Mouse (Mus musculus) cerebellum, postnatal 10 days (tissue): ENCODE results near the gene Ntf3.

Experiments used
- DNase-seq, 2 experiments: peaks; one replicate each; pipeline ENCODE4 v3.0.0; 2021; ENCODE audit warnings: mixed read lengths in 2 of 2

The Ntf3 gene

GRCm38 (mm10) chr6:126166548-126167207, at the start of gene Ntf3:
Gene Ntf3, minus strand, starts transcription at chr6:126166910.
- peak in 1 of 2 experiments; percentile 38 for DNase-seq

- DNase-seq = no peak
These were observed 46.6 kb upstream of the Ntf3 start for GRCm38 (mm10) chr6:126213330-126213729.

GRCm38 (mm10) chr6:126203366-126203765, 36.7 kb upstream of the Ntf3 start:
- DNase-seq = no peak

GRCm38 (mm10) chr6:126202959-126203358, 36.2 kb upstream of the Ntf3 start:
- DNase-seq = peak; percentile 21 to 39

GRCm38 (mm10) chr6:126201721-126202120, 35.0 kb upstream of the Ntf3 start:
- DNase-seq = no peak

GRCm38 (mm10) chr6:126199916-126200315, 33.2 kb upstream of the Ntf3 start:
- peak; percentile 84 for DNase-seq

- peak in 1 of 2 experiments; percentile 23 for DNase-seq
These were observed 28.1 kb upstream of the Ntf3 start for GRCm38 (mm10) chr6:126194760-126195159.

- peak in 1 of 2 experiments; percentile 30 for DNase-seq
These were observed 23.6 kb upstream of the Ntf3 start for GRCm38 (mm10) chr6:126190218-126190871.

GRCm38 (mm10) chr6:126187400-126187799, 20.7 kb upstream of the Ntf3 start:
- DNase-seq = no peak

GRCm38 (mm10) chr6:126186116-126186515, 19.4 kb upstream of the Ntf3 start:
- no peak for DNase-seq

- DNase-seq = no peak
These were observed 5.4 kb upstream of the Ntf3 start for GRCm38 (mm10) chr6:126172071-126172470.

- DNase-seq = no peak
These were observed 4.1 kb upstream of the Ntf3 start for GRCm38 (mm10) chr6:126170772-126171171.

GRCm38 (mm10) chr6:126167731-126168130, 1.0 kb upstream of the Ntf3 start:
- peak; percentile 74 to 87 for DNase-seq

- DNase-seq = no peak
These were observed 489 bp upstream of the Ntf3 start for GRCm38 (mm10) chr6:126167208-126167590.

- DNase-seq = no peak
These were observed 1.0 kb downstream of the Ntf3 start for GRCm38 (mm10) chr6:126165591-126166155.

GRCm38 (mm10) chr6:126164781-126165180, 1.9 kb downstream of the Ntf3 start:
- peak; percentile 90 to 93 for DNase-seq

GRCm38 (mm10) chr6:126163861-126164755, 2.6 kb downstream of the Ntf3 start:
- peak; percentile 77 to 80 for DNase-seq

- DNase-seq = peak; percentile 77 to 78
These were observed 3.5 kb downstream of the Ntf3 start for GRCm38 (mm10) chr6:126163181-126163621.

- peak; percentile 70 to 72 for DNase-seq
These were observed 4.4 kb downstream of the Ntf3 start for GRCm38 (mm10) chr6:126162351-126162758.

GRCm38 (mm10) chr6:126161571-126162340, 5.0 kb downstream of the Ntf3 start:
- DNase-seq = peak; percentile 56 to 64

- no peak for DNase-seq
These were observed 6.7 kb downstream of the Ntf3 start for GRCm38 (mm10) chr6:126160067-126160411.
